Mouse (Mus musculus): ENCODE results near the gene Stam.
A peak's percentile ranks its signal among the peaks of the same experiment; 100 is the strongest.
"Not testable (repeated sequence)": the region's sequence is repeated elsewhere in the genome, so short reads cannot be mapped to it uniquely, and the experiment has no call there.

The Stam gene

GRCm38 (mm10) chr2:14191601-14192000 is 117.7 kb downstream of the Stam start:
- DNase-seq (ENCODE audit: extremely low read depth, low read depth): peak; percentile 24

- peak; percentile 62 for DNase-seq (ENCODE audit: extremely low read depth, low read depth)
Measured at GRCm38 (mm10) chr2:14192046-14192445, 118.1 kb downstream of the Stam start.

GRCm38 (mm10) chr2:14198325-14198903 is 124.5 kb downstream of the Stam start:
- not testable (repeated sequence) for DNase-seq (ENCODE audit: extremely low read depth, low read depth)

All from MEL-GATA-1-ER (cell line).